Mouse (Mus musculus): ENCODE results near the gene Gm45208. TPM values are rescaled to one million over a fixed set of nuclear protein-coding genes. Genes with fewer than 3 reads are reported as not detected.
A peak's percentile ranks its signal among the peaks of the same experiment; 100 is the strongest.
"Not testable (repeated sequence)": the region's sequence is repeated elsewhere in the genome, so short reads cannot be mapped to it uniquely, and the experiment has no call there.

Gene Gm45208
- polyA plus RNA-seq, 1 experiment = 12.9 TPM

- no peaks in the 10 kb centered on the region for H3K36me3 ChIP-seq (replicated peaks; ENCODE audit: low read length)
- TF ChIP-seq GATA1 (IDR thresholded peaks at IDR 0.05; ENCODE audit: borderline replicate concordance, low read length) (no peak), FLI1 (IDR thresholded peaks at IDR 0.05; ENCODE audit: low read length) (no peak)
- no peaks in the 10 kb centered on the region for H3K4me1 ChIP-seq
- H3K4me3 ChIP-seq (replicated peaks) = no peak overlapping the region
- H3K9me3 ChIP-seq = no peaks in the 10 kb centered on the region
- peaks cover 21% of the 10 kb centered on the region for H3K27me3 ChIP-seq (replicated peaks)
Measured at GRCm38 (mm10) chrX:7688321-7688720, 33.7 kb upstream of the Gm45208 start.

GRCm38 (mm10) chrX:7690486-7690885, 31.6 kb upstream of the Gm45208 start:
- H3K27me3 ChIP-seq (replicated peaks) = peaks cover 17% of the 10 kb centered on the region
- TF ChIP-seq FLI1 (IDR thresholded peaks at IDR 0.05; ENCODE audit: low read length) = no peak
- no peak for TF ChIP-seq GATA1 (IDR thresholded peaks at IDR 0.05; ENCODE audit: borderline replicate concordance, low read length)
- H3K4me3 ChIP-seq (replicated peaks) = no peak overlapping the region
- H3K36me3 ChIP-seq (replicated peaks; ENCODE audit: low read length) = no peaks in the 10 kb centered on the region
- H3K9me3 ChIP-seq = no peaks in the 10 kb centered on the region
- peaks cover 3% of the 10 kb centered on the region; the same call in 1 of the 2 replicates for H3K4me1 ChIP-seq

- Histone ChIP-seq H3K9me3 (no peaks in the 10 kb centered on the region), H3K4me1 (peaks cover 3% of the 10 kb centered on the region; the same call in 1 of the 2 replicates), H3K36me3 (replicated peaks; ENCODE audit: low read length) (no peaks in the 10 kb centered on the region), H3K4me3 (replicated peaks) (no peak overlapping the region), H3K27me3 (replicated peaks) (peaks cover 7% of the 10 kb centered on the region)
- TF ChIP-seq FLI1 (IDR thresholded peaks at IDR 0.05; ENCODE audit: low read length) = no peak
- TF ChIP-seq GATA1 (IDR thresholded peaks at IDR 0.05; ENCODE audit: borderline replicate concordance, low read length) = no peak
Measured at GRCm38 (mm10) chrX:7692862-7693261, 29.2 kb upstream of the Gm45208 start.

GRCm38 (mm10) chrX:7696520-7696919, 25.5 kb upstream of the Gm45208 start:
- Histone ChIP-seq H3K36me3 (replicated peaks; ENCODE audit: low read length) (peaks cover 30% of the 10 kb centered on the region), H3K4me3 (replicated peaks) (peak overlapping the region; percentile 92), H3K27me3 (replicated peaks) (no peaks in the 10 kb centered on the region), H3K9me3 (no peaks in the 10 kb centered on the region), H3K4me1 (peaks cover 15% of the 10 kb centered on the region)
- TF ChIP-seq GATA1 (IDR thresholded peaks at IDR 0.05; ENCODE audit: borderline replicate concordance, low read length) (no peak), FLI1 (IDR thresholded peaks at IDR 0.05; ENCODE audit: low read length) (no peak)

GRCm38 (mm10) chrX:7696954-7697381, 25.1 kb upstream of the Gm45208 start, which contains the start of gene Gpkow:
TSS of gene Gpkow (plus strand) at chrX:7697131.
- Histone ChIP-seq H3K27me3 (replicated peaks) (no peaks in the 10 kb centered on the region), H3K4me3 (replicated peaks) (peak within 1 kb of the TSS; percentile 92), H3K4me1 (peaks cover 15% of the 10 kb centered on the region), H3K36me3 (replicated peaks; ENCODE audit: low read length) (peaks cover 35% of the 10 kb centered on the region), H3K9me3 (no peaks in the 10 kb centered on the region)
- TF ChIP-seq GATA1 (IDR thresholded peaks at IDR 0.05; ENCODE audit: borderline replicate concordance, low read length) (no peak), FLI1 (IDR thresholded peaks at IDR 0.05; ENCODE audit: low read length) (no peak)

GRCm38 (mm10) chrX:7713764-7714134, 8.3 kb upstream of the Gm45208 start:
- H3K4me1 ChIP-seq, H3K9me3 ChIP-seq: not testable (repeated sequence)
- peaks cover 10% of the 10 kb centered on the region for H3K36me3 ChIP-seq (replicated peaks; ENCODE audit: low read length)

GRCm38 (mm10) chrX:7714135-7714899, 7.7 kb upstream of the Gm45208 start, which contains the start of gene Wdr45:
TSS of gene Wdr45 (plus strand) at chrX:7714333.
- not testable (repeated sequence) for H3K9me3 ChIP-seq; H3K36me3 ChIP-seq (replicated peaks; ENCODE audit: low read length); H3K4me1 ChIP-seq; H3K27me3 ChIP-seq (replicated peaks)
- H3K4me3 ChIP-seq (replicated peaks) = peak within 1 kb of the TSS; percentile 90

More at GRCm38 (mm10) chrX:7713764-7714134, 8.3 kb upstream of the Gm45208 start:
- H3K27me3 ChIP-seq (replicated peaks) = not testable (repeated sequence)
- peak overlapping the region; percentile 90 for H3K4me3 ChIP-seq (replicated peaks)

- H3K36me3 ChIP-seq (replicated peaks; ENCODE audit: low read length); H3K4me3 ChIP-seq (replicated peaks); H3K27me3 ChIP-seq (replicated peaks); H3K4me1 ChIP-seq; H3K9me3 ChIP-seq: not testable (repeated sequence)
Measured at GRCm38 (mm10) chrX:7716058-7716457, 6.0 kb upstream of the Gm45208 start.

- H3K9me3 ChIP-seq = no peaks in the 10 kb centered on the region
- H3K27me3 ChIP-seq (replicated peaks) = no peaks in the 10 kb centered on the region
- no peak for TF ChIP-seq FLI1 (IDR thresholded peaks at IDR 0.05; ENCODE audit: low read length)
- no peak for TF ChIP-seq GATA1 (IDR thresholded peaks at IDR 0.05; ENCODE audit: borderline replicate concordance, low read length)
- peaks cover 40% of the 10 kb centered on the region for H3K36me3 ChIP-seq (replicated peaks; ENCODE audit: low read length)
- H3K4me3 ChIP-seq (replicated peaks) = peak overlapping the region; percentile 95
- H3K4me1 ChIP-seq = peaks cover 31% of the 10 kb centered on the region
Measured at GRCm38 (mm10) chrX:7722282-7722611, 202 bp downstream of the Gm45208 start.

GRCm38 (mm10) chrX:7722691-7723090, 646 bp downstream of the Gm45208 start:
- Histone ChIP-seq H3K27me3 (replicated peaks) (no peaks in the 10 kb centered on the region), H3K4me1 (peaks cover 36% of the 10 kb centered on the region), H3K4me3 (replicated peaks) (peak overlapping the region; percentile 95), H3K36me3 (replicated peaks; ENCODE audit: low read length) (peaks cover 44% of the 10 kb centered on the region), H3K9me3 (no peaks in the 10 kb centered on the region)
- TF ChIP-seq FLI1 (IDR thresholded peaks at IDR 0.05; ENCODE audit: low read length) (no peak), GATA1 (IDR thresholded peaks at IDR 0.05; ENCODE audit: borderline replicate concordance, low read length) (no peak)

- peaks cover 46% of the 10 kb centered on the region for H3K36me3 ChIP-seq (replicated peaks; ENCODE audit: low read length)
Measured at GRCm38 (mm10) chrX:7724135-7724534, 2.1 kb downstream of the Gm45208 start.

More at GRCm38 (mm10) chrX:7724135-7724534, 2.1 kb downstream of the Gm45208 start:
- Histone ChIP-seq H3K27me3 (replicated peaks) (no peaks in the 10 kb centered on the region), H3K4me1 (peaks cover 47% of the 10 kb centered on the region), H3K9me3 (no peaks in the 10 kb centered on the region), H3K4me3 (replicated peaks) (peak overlapping the region; percentile 79)
- TF ChIP-seq GATA1 (IDR thresholded peaks at IDR 0.05; ENCODE audit: borderline replicate concordance, low read length) (no peak), FLI1 (IDR thresholded peaks at IDR 0.05; ENCODE audit: low read length) (no peak)
